Comparison of ENCODE assay signal across 18 mouse cellular contexts in genomic region chr4:67607166-67607565, GRCm38 (mm10).
"Had no signal": no experiment of that assay in that cellular context is flagged by ENCODE, and none has a peak within 500 bp of the region (broad histone marks: within the 10 kb centered on the region; RNA-seq: fewer than 3 reads in every experiment).

No protein-coding gene starts in this region.

- H3K4me2 ChIP-seq: lung, embryonic 14.5 days; midbrain, embryonic 12.5 days; neural tube, embryonic 13.5 days; neural tube, embryonic 15.5 days had no signal

- H3K27me3 ChIP-seq: midbrain, embryonic 12.5 days; neural tube, embryonic 13.5 days; neural tube, embryonic 15.5 days had no signal

- DNase-seq: lung, adult 18-20 months; lung, embryonic 14.5 days; lung, postnatal 10 days; lung, postnatal 4 days; midbrain, embryonic 14.5 days; retina, postnatal 1 day; right cerebral cortex, adult 18-20 months; right cerebral cortex, postnatal 25 days; right cerebral cortex, postnatal 4 days; spleen, adult 18-20 months; thymus, adult 18-20 months; thymus, postnatal 14 days; thymus, postnatal 36 days had no signal

- H3K4me3 ChIP-seq: midbrain, embryonic 10.5 days; midbrain, embryonic 12.5 days; myocyte; neural tube, embryonic 13.5 days; neural tube, embryonic 15.5 days had no signal

- H3K9ac ChIP-seq: lung, embryonic 14.5 days; midbrain, embryonic 12.5 days; neural tube, embryonic 13.5 days; neural tube, embryonic 15.5 days had no signal

- H3K4me1 ChIP-seq: midbrain, embryonic 10.5 days; midbrain, embryonic 12.5 days; neural tube, embryonic 13.5 days; neural tube, embryonic 15.5 days had no signal

- H3K9me3 ChIP-seq: midbrain, embryonic 10.5 days; midbrain, embryonic 12.5 days; neural tube, embryonic 13.5 days; neural tube, embryonic 15.5 days had no signal

- H3K27ac ChIP-seq: midbrain, embryonic 10.5 days; midbrain, embryonic 12.5 days; neural tube, embryonic 13.5 days; neural tube, embryonic 15.5 days had no signal

- H3K36me3 ChIP-seq: midbrain, embryonic 10.5 days; midbrain, embryonic 12.5 days; neural tube, embryonic 13.5 days; neural tube, embryonic 15.5 days had no signal
